Mouse (Mus musculus): ENCODE measurements around the gene Armh4. TPM values are rescaled to one million over a fixed set of nuclear protein-coding genes. Genes with fewer than 3 reads are reported as not detected.

Gene Armh4
- polyA plus RNA-seq, 1 experiment, result 34.3 TPM

DNA sequence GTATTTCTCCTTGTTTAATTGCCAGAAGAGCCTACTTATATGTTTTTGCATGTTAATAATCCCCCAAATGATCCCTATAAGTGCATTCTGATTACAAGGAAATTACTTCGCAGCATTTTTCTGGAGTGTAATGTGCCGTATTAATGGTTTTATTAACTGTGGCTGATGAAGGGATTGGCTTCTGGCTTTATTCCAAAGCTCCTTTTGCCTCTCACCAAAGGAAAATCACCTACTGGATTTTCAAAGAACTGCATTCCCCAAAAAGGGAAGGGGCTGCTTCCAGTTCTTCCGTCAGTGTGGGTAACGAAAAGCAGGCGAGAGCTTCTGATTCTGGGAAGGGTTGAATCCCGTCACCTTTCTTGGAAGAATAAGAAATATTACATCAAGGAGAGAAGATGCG lies 43.9 kb downstream of the Armh4 start:
- Histone ChIP-seq H3K4me1 (ENCODE audit: control insufficient read depth, insufficient read depth, low read length) (no peaks in the 10 kb centered on the region), H3K4me3 (ENCODE audit: insufficient read depth, low read depth, low read length) (no peak overlapping the region), H3K27ac (ENCODE audit: insufficient read depth, low read depth, low read length) (no peak overlapping the region)
- TF ChIP-seq POLR2A (IDR thresholded peaks at IDR 0.05; ENCODE audit: insufficient read depth, low read depth, low read length) (no peak), CTCF (IDR thresholded peaks at IDR 0.05; ENCODE audit: insufficient read depth, low read depth, low read length) (no peak)
- 52% methylated on average over 7 of the region's 7 CpGs for WGBS

- no peaks in the 10 kb centered on the region for H3K4me1 ChIP-seq (ENCODE audit: control insufficient read depth, insufficient read depth, low read length)
- 50% methylated on average over 2 of the region's 2 CpGs for WGBS
- TF ChIP-seq POLR2A (IDR thresholded peaks at IDR 0.05; ENCODE audit: insufficient read depth, low read depth, low read length) (no peak), CTCF (IDR thresholded peaks at IDR 0.05; ENCODE audit: insufficient read depth, low read depth, low read length) (no peak)
- no peak overlapping the region for H3K27ac ChIP-seq (ENCODE audit: insufficient read depth, low read depth, low read length)
- H3K4me3 ChIP-seq (ENCODE audit: insufficient read depth, low read depth, low read length), result no peak overlapping the region
These were observed 44.6 kb downstream of the Armh4 start for GRCm38 (mm10) chr14:49738441-49739088.

- H3K4me1 ChIP-seq (ENCODE audit: control insufficient read depth, insufficient read depth, low read length), result no peaks in the 10 kb centered on the region
- H3K4me3 ChIP-seq (ENCODE audit: insufficient read depth, low read depth, low read length), result no peak overlapping the region
- TF ChIP-seq POLR2A (IDR thresholded peaks at IDR 0.05; ENCODE audit: insufficient read depth, low read depth, low read length) (no peak), CTCF (IDR thresholded peaks at IDR 0.05; ENCODE audit: insufficient read depth, low read depth, low read length) (no peak)
- no peak overlapping the region for H3K27ac ChIP-seq (ENCODE audit: insufficient read depth, low read depth, low read length)
These were observed 49.2 kb downstream of the Armh4 start for GRCm38 (mm10) chr14:49733950-49734349.

DNA sequence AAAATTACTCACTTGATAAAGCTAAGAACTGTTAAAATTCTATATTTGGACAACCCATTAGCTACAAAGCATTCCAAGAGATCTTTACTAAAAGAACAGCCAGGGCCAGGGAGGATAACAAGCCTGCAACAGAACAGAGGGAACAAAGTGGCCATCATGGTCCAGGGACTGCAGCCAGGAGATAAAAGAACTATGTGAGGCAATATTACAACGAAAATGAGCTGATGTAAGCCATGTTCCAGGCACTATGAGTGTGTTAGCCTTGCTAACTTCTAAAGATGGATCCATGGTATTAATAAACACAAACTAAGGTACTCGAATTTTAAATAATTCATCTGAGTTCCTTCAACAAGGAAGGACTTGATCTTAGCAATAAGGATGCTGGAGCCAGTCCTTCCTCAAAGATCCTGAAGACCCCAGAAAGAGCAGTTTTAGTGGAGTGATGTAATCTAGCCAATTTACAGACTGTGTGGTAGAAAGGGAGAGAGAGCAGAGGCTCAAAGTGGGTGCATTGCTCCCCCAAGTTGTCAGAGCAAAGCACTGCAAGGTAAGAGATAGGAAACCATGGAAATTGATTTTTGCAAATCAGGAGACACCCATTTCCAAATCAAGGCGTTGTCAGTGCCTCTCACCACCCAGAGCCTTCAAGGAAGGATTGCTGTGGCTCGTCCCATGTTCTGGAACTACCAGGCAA lies 59.7 kb downstream of the Armh4 start:
- no peak overlapping the region for H3K27ac ChIP-seq (ENCODE audit: insufficient read depth, low read depth, low read length)
- no peaks in the 10 kb centered on the region for H3K4me1 ChIP-seq (ENCODE audit: control insufficient read depth, insufficient read depth, low read length)
- 51% methylated on average over 4 of the region's 4 CpGs for WGBS
- TF ChIP-seq POLR2A (IDR thresholded peaks at IDR 0.05; ENCODE audit: insufficient read depth, low read depth, low read length) (no peak), CTCF (IDR thresholded peaks at IDR 0.05; ENCODE audit: insufficient read depth, low read depth, low read length) (no peak)
- no peak overlapping the region for H3K4me3 ChIP-seq (ENCODE audit: insufficient read depth, low read depth, low read length)

- H3K4me3 ChIP-seq (ENCODE audit: insufficient read depth, low read depth, low read length), result no peak overlapping the region
- TF ChIP-seq CTCF (IDR thresholded peaks at IDR 0.05; ENCODE audit: insufficient read depth, low read depth, low read length) (no peak), POLR2A (IDR thresholded peaks at IDR 0.05; ENCODE audit: insufficient read depth, low read depth, low read length) (no peak)
- H3K4me1 ChIP-seq (ENCODE audit: control insufficient read depth, insufficient read depth, low read length), result no peaks in the 10 kb centered on the region
- 74% methylated on average over 3 of the region's 3 CpGs for WGBS
- no peak overlapping the region for H3K27ac ChIP-seq (ENCODE audit: insufficient read depth, low read depth, low read length)
These were observed 60.4 kb downstream of the Armh4 start for GRCm38 (mm10) chr14:49722782-49723181.

- Histone ChIP-seq H3K4me1 (ENCODE audit: control insufficient read depth, insufficient read depth, low read length) (no peaks in the 10 kb centered on the region), H3K4me3 (ENCODE audit: insufficient read depth, low read depth, low read length) (no peak overlapping the region), H3K27ac (ENCODE audit: insufficient read depth, low read depth, low read length) (no peak overlapping the region)
- WGBS, result 98% methylated on average over 1 of the region's 1 CpGs
- TF ChIP-seq POLR2A (IDR thresholded peaks at IDR 0.05; ENCODE audit: insufficient read depth, low read depth, low read length) (no peak), CTCF (IDR thresholded peaks at IDR 0.05; ENCODE audit: insufficient read depth, low read depth, low read length) (no peak)
These were observed 61.9 kb downstream of the Armh4 start for GRCm38 (mm10) chr14:49721281-49721680.

DNA sequence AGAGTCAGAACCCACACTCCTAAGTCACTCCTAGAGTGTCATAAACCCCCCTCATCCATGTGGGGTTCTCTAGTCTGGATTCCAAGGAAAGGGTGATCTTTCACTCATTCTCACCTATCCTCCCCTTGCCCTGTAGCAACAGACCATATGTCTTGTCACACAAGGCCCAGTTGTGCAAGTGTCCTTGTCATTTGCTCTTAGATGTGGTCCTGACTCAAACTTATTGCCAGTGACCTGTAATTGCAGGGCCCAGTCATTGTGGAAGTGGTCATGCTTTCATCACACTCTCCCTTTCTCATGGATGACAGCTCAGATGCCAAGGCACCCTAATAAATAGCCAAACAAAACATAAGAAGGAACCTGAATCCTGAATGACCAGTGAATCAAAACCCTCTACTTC lies 63.5 kb downstream of the Armh4 start:
- TF ChIP-seq CTCF (IDR thresholded peaks at IDR 0.05; ENCODE audit: insufficient read depth, low read depth, low read length) (no peak), POLR2A (IDR thresholded peaks at IDR 0.05; ENCODE audit: insufficient read depth, low read depth, low read length) (no peak)
- Histone ChIP-seq H3K4me1 (ENCODE audit: control insufficient read depth, insufficient read depth, low read length) (no peaks in the 10 kb centered on the region), H3K27ac (ENCODE audit: insufficient read depth, low read depth, low read length) (no peak overlapping the region), H3K4me3 (ENCODE audit: insufficient read depth, low read depth, low read length) (no peak overlapping the region)

GRCm38 (mm10) chr14:49711016-49711415 lies 72.2 kb downstream of the Armh4 start:
- H3K27ac ChIP-seq (ENCODE audit: insufficient read depth, low read depth, low read length), result no peak overlapping the region
- 57% methylated on average over 3 of the region's 3 CpGs for whole genome bisulfite sequencing
- no peak overlapping the region for H3K4me3 ChIP-seq (ENCODE audit: insufficient read depth, low read depth, low read length)
- H3K4me1 ChIP-seq (ENCODE audit: control insufficient read depth, insufficient read depth, low read length), result no peaks in the 10 kb centered on the region
- TF ChIP-seq CTCF (IDR thresholded peaks at IDR 0.05; ENCODE audit: insufficient read depth, low read depth, low read length) (no peak), POLR2A (IDR thresholded peaks at IDR 0.05; ENCODE audit: insufficient read depth, low read depth, low read length) (no peak)

GRCm38 (mm10) chr14:49703432-49704200 lies 79.6 kb downstream of the Armh4 start:
- Histone ChIP-seq H3K4me3 (ENCODE audit: insufficient read depth, low read depth, low read length) (no peak overlapping the region), H3K4me1 (ENCODE audit: control insufficient read depth, insufficient read depth, low read length) (no peaks in the 10 kb centered on the region), H3K27ac (ENCODE audit: insufficient read depth, low read depth, low read length) (no peak overlapping the region)
- no peak for TF ChIP-seq POLR2A (IDR thresholded peaks at IDR 0.05; ENCODE audit: insufficient read depth, low read depth, low read length)
- TF ChIP-seq CTCF (IDR thresholded peaks at IDR 0.05; ENCODE audit: insufficient read depth, low read depth, low read length), result no peak
- 73% methylated on average over 3 of the region's 3 CpGs for WGBS

Data from olfactory bulb, adult 2 months (tissue).